Mouse (Mus musculus) ovary, postnatal 14 days (tissue): ENCODE measurements around the gene Kdm5a.
A peak's percentile ranks its signal among the peaks of the same experiment; 100 is the strongest.

Source experiments
- DNase-seq: peaks from one replicate; pipeline ENCODE4 v3.0.0; 2022; ENCODE audit warnings: low spot score

The Kdm5a gene

GRCm38 (mm10) chr6:120363688-120364522, at the start of gene Kdm5a, which contains the start of gene Ccdc77:
Gene Kdm5a, plus strand, starts transcription at chr6:120364124.
Gene Ccdc77, minus strand, starts transcription at chr6:120364374.
- peak; percentile 82 for DNase-seq

- no peak for DNase-seq
Measured at GRCm38 (mm10) chr6:120318303-120318940, 45.5 kb upstream of the Kdm5a start.

GRCm38 (mm10) chr6:120319129-120319528, 44.8 kb upstream of the Kdm5a start:
- DNase-seq = no peak

GRCm38 (mm10) chr6:120320369-120320768, 43.6 kb upstream of the Kdm5a start:
- DNase-seq = no peak

- DNase-seq = peak; percentile 47
Measured at GRCm38 (mm10) chr6:120324295-120324927, 39.5 kb upstream of the Kdm5a start.

- DNase-seq = no peak
Measured at GRCm38 (mm10) chr6:120332351-120332750, 31.6 kb upstream of the Kdm5a start.

GRCm38 (mm10) chr6:120343992-120344391, 19.9 kb upstream of the Kdm5a start:
- no peak for DNase-seq

GRCm38 (mm10) chr6:120349018-120349417, 14.9 kb upstream of the Kdm5a start:
- DNase-seq = no peak

GRCm38 (mm10) chr6:120356478-120356877, 7.4 kb upstream of the Kdm5a start:
- DNase-seq = no peak

- peak; percentile 63 for DNase-seq
Measured at GRCm38 (mm10) chr6:120356951-120357945, 6.7 kb upstream of the Kdm5a start.

GRCm38 (mm10) chr6:120362124-120362523, 1.8 kb upstream of the Kdm5a start:
- DNase-seq = no peak

GRCm38 (mm10) chr6:120362774-120363687, 893 bp upstream of the Kdm5a start:
- DNase-seq = no peak

GRCm38 (mm10) chr6:120364523-120364905, 590 bp downstream of the Kdm5a start:
- no peak for DNase-seq

- no peak for DNase-seq
Measured at GRCm38 (mm10) chr6:120365051-120365450, 1.1 kb downstream of the Kdm5a start.

GRCm38 (mm10) chr6:120376736-120377135, 12.8 kb downstream of the Kdm5a start:
- no peak for DNase-seq

- DNase-seq = no peak
Measured at GRCm38 (mm10) chr6:120390054-120390453, 26.1 kb downstream of the Kdm5a start.

- no peak for DNase-seq
Measured at GRCm38 (mm10) chr6:120392811-120393210, 28.9 kb downstream of the Kdm5a start.

GRCm38 (mm10) chr6:120395622-120396345, 31.9 kb downstream of the Kdm5a start:
- DNase-seq = no peak

GRCm38 (mm10) chr6:120403936-120404335, 40.0 kb downstream of the Kdm5a start:
- DNase-seq = no peak

GRCm38 (mm10) chr6:120438161-120438560, 74.2 kb downstream of the Kdm5a start:
- no peak for DNase-seq
